Mouse (Mus musculus) CH12.LX (cell line): ENCODE data around the gene Tnfsf12.

Source experiments
- CHD2 ChIP-seq: IDR thresholded peaks from 2 replicates; pipeline ENCODE4 v1.6.1; 2011; ENCODE audit warnings: low read length, improper control_type of control experiment
- CTCF ChIP-seq, 2 experiments: IDR thresholded peaks in 1 of 2; conservative IDR thresholded peaks in 1 of 2; 2 replicates each; pipeline ENCODE4 v1.5.1; 2011 to 2012; ENCODE audit warnings: low read depth in 2 of 2, low read length in 2 of 2, improper control_type of control experiment in 1 of 2, inconsistent platforms in 1 of 2, mild to moderate bottlenecking in 1 of 2, moderate library complexity in 1 of 2
- ETS1 ChIP-seq: conservative IDR thresholded peaks from 2 replicates; pipeline ENCODE4 v1.6.1; 2012; ENCODE audit warnings: low read depth, mild to moderate bottlenecking, inconsistent platforms, low read length, improper control_type of control experiment, moderate library complexity
- MAZ ChIP-seq: IDR thresholded peaks from 2 replicates; pipeline ENCODE4 v1.6.1; 2012; ENCODE audit warnings: low read depth, mild to moderate bottlenecking, inconsistent platforms, low read length, improper control_type of control experiment, moderate library complexity
- MEF2A ChIP-seq: IDR thresholded peaks from 2 replicates; pipeline ENCODE4 v1.6.1; 2014; ENCODE audit warnings: low read depth, mild to moderate bottlenecking, inconsistent platforms, low read length, improper control_type of control experiment, borderline replicate concordance
- MXI1 ChIP-seq: IDR thresholded peaks from 2 replicates; pipeline ENCODE4 v1.6.1; 2011; ENCODE audit warnings: mild to moderate bottlenecking, low read depth, low read length, improper control_type of control experiment
- POLR2A ChIP-seq: IDR thresholded peaks from 2 replicates; pipeline ENCODE4 v1.6.1; 2011; ENCODE audit warnings: low read depth, mild to moderate bottlenecking, improper control_type of control experiment, low read length
- SIN3A ChIP-seq: IDR thresholded peaks from 2 replicates; pipeline ENCODE4 v1.6.1; 2012; ENCODE audit warnings: low read length, improper control_type of control experiment, inconsistent platforms
- TCF12 ChIP-seq: IDR thresholded peaks from 2 replicates; pipeline ENCODE4 v1.6.1; 2014; ENCODE audit warnings: low read depth, mild to moderate bottlenecking, inconsistent platforms, low read length, improper control_type of control experiment
- USF1 ChIP-seq: IDR thresholded peaks from 2 replicates; pipeline ENCODE4 v1.6.1; 2014; ENCODE audit warnings: low read depth, mild to moderate bottlenecking, inconsistent platforms, low read length, improper control_type of control experiment
- USF2 ChIP-seq: conservative IDR thresholded peaks from 2 replicates; pipeline ENCODE4 v1.6.1; 2011; ENCODE audit warnings: low read depth, low read length, improper control_type of control experiment

DNA sequence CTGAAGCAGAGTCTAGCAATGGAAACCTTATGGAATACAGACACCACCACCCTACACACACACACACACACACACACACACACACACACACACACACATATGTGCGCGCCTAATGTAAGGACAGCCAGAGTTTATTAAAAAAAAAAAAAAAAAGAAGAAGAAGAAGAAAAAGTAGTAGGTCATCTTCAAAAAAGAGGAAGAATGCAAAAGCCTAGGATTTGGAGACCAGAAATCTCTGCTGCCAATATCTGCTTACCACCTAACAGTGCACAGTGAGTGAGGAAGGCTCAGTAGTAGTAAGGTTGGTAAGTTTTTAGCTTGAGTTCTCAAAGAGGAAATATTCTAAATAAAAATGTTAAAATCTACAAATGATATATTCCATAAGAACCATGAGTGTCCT is 16.5 kb downstream of the Tnfsf12 start:
- no peak for TF ChIP-seq USF1
- no peak for TF ChIP-seq MEF2A
- no peak for TF ChIP-seq USF2
- TF ChIP-seq ETS1: no peak
- no peak for TF ChIP-seq POLR2A
- TF ChIP-seq CTCF (conservative IDR thresholded peaks at IDR 0.05 in 1 of 2, IDR thresholded peaks at IDR 0.05 in 1 of 2; ENCODE audit: low read depth in 2 of 2, low read length in 2 of 2): no peak
- no peak for TF ChIP-seq MAZ
- TF ChIP-seq MXI1: no peak
- no peak for TF ChIP-seq CHD2
- no peak for TF ChIP-seq SIN3A
- TF ChIP-seq TCF12: no peak
